Mouse (Mus musculus) intestine, embryonic 16.5 days (tissue): ENCODE data around the gene Negr1. TPM values are rescaled to one million over a fixed set of nuclear protein-coding genes. Genes with fewer than 3 reads are reported as not detected.

Experiments used
- ATAC-seq: fragments of 200-750 bp; cut with Nextera tagmentation; 2 replicates; pipeline ENCODE4 v1.8.0; 2017; ENCODE audit warnings: moderate TSS enrichment, moderate library complexity
- H3K27ac ChIP-seq: fragments of 300-500 bp; sonication (generic); 2 replicates; pipeline ENCODE4 v1.5.1; 2014; ENCODE audit warnings: mild to moderate bottlenecking, low read length
- H3K27me3 ChIP-seq: fragments of 300-500 bp; sonication (generic); replicated peaks from 2 replicates; pipeline ENCODE4 v1.6.1; 2014; ENCODE audit warnings: low read length, control low read depth, mixed read lengths; ENCODE audit not compliant: control insufficient read depth, insufficient read depth
- H3K36me3 ChIP-seq: fragments of 300-500 bp; sonication (generic); 2 replicates; pipeline ENCODE4 v1.6.1; 2014; ENCODE audit warnings: low read length, control low read depth; ENCODE audit not compliant: control insufficient read depth, insufficient read depth
- H3K4me1 ChIP-seq: fragments of 300-500 bp; sonication (generic); 2 replicates; pipeline ENCODE4 v1.6.1; 2014; ENCODE audit warnings: low read length, control low read depth, mixed read lengths; ENCODE audit not compliant: control insufficient read depth, insufficient read depth
- H3K4me2 ChIP-seq: fragments of 300-500 bp; sonication (generic); 2 replicates; pipeline ENCODE4 v1.6.1; 2014; ENCODE audit warnings: low read depth, low read length, control low read depth
- H3K4me3 ChIP-seq: fragments of 300-500 bp; sonication (generic); 2 replicates; pipeline ENCODE4 v1.5.1; 2014; ENCODE audit warnings: mild to moderate bottlenecking, low read length
- H3K9ac ChIP-seq: fragments of 300-500 bp; sonication (generic); 2 replicates; pipeline ENCODE4 v1.6.1; 2014; ENCODE audit warnings: low read depth, low read length
- H3K9me3 ChIP-seq: fragments of 300-500 bp; sonication (generic); 2 replicates; pipeline ENCODE4 v1.6.1; 2016; ENCODE audit warnings: low read length, control low read depth; ENCODE audit not compliant: control insufficient read depth
- WGBS: fragments of 180-500 bp; shearing (Covaris S2); extraction: QIAGEN DNeasy Blood & Tissue Kit; methylation state at CpG from one replicate; pipeline ENCODE4 v1.1.7; 2014; 5-methylcytosine and 5-hydroxymethylcytosine counted together
- polyA plus RNA-seq: library from polyadenylated mRNA; unstranded; fragments of >200 nt; fragmentation: Nextera tagmentation; extraction: Ambion mirVana; gene quantifications from 2 replicates; pipeline ENCODE4 v1.2.1, GENCODE M21; 2015

Negr1 gene
- polyA plus RNA-seq, 1 experiment from 2014 or later = 2.5 TPM

DNA sequence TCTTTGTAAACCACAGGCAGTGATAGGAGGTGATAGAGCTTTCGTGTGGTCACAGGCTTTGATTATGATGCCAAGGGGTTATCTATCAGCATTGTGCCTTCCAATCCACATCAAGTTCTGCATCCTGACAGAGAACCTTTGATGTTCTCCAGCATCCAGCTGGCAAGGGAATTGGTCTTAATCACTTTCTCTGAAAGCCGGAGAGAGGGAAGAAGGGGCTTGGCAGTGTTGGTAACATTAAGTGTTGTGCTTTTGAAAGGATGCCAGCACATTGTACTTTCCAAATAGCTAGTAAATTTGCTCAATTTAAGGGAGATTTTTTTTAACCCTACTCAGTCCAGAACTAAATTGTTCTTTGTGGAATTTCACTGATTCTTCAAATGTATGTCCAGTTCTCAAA, 11.9 kb downstream of the Negr1 start:
- ATAC-seq = no peak
- Histone ChIP-seq H3K27ac (no peak overlapping the region), H3K4me1 (no peaks in the 10 kb centered on the region), H3K9ac (no peak overlapping the region), H3K36me3 (no peaks in the 10 kb centered on the region), H3K4me3 (no peak overlapping the region), H3K9me3 (no peaks in the 10 kb centered on the region), H3K27me3 (no peaks in the 10 kb centered on the region), H3K4me2 (no peak overlapping the region)
- WGBS = 52% methylated on average over 2 of the region's 2 CpGs

DNA sequence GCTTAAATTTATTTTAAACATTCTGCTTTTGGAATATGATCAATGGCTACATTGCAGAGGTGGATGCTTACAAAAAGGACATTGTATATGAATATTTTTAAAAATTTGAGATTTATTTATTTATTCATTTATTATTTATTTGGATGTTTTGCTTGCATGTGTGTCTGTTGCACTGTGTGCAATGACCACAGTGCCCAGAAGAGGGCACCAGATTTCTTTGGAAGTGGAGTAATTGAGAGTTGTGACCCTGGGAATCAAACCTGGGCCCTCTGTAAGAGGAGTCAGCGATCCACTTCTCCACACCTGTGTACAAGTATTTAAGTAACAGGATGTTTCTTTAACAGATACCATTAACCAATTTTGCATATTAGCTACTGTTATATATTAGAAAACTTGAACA, 14.7 kb downstream of the Negr1 start:
- Histone ChIP-seq H3K9ac (no peak overlapping the region), H3K4me2 (no peak overlapping the region), H3K27ac (no peak overlapping the region), H3K4me1 (no peaks in the 10 kb centered on the region), H3K36me3 (no peaks in the 10 kb centered on the region), H3K9me3 (no peaks in the 10 kb centered on the region), H3K27me3 (no peaks in the 10 kb centered on the region), H3K4me3 (no peak overlapping the region)
- 89% methylated on average over 1 of the region's 1 CpGs for WGBS
- ATAC-seq = no peak

DNA sequence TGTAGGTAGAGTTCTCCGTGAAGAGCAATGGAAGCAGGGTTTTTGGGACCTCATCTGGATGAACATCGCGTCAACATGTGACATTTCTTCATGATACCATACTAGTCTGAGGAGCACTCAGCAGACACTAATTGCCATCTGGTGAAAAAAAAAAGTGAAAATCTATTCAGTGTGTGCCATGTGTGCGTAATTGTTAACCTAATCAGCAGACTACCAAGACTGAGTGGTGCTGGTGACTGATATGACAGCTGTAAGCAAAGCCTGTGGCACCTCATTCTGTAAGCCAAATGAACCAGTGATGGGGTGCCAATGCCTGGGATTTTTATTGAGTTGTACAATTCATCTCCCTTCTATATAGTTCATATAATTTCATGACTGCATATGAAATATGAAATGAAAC, 29.0 kb downstream of the Negr1 start:
- H3K9me3 ChIP-seq = no peaks in the 10 kb centered on the region
- H3K4me3 ChIP-seq = no peak overlapping the region
- no peak overlapping the region for H3K27ac ChIP-seq
- H3K4me2 ChIP-seq = no peak overlapping the region
- no peak overlapping the region for H3K9ac ChIP-seq
- WGBS = 93% methylated on average over 4 of the region's 4 CpGs
- H3K4me1 ChIP-seq = no peaks in the 10 kb centered on the region
- H3K27me3 ChIP-seq = no peaks in the 10 kb centered on the region
- no peaks in the 10 kb centered on the region for H3K36me3 ChIP-seq
- ATAC-seq = no peak

- WGBS = 79% methylated on average over 2 of the region's 2 CpGs
- Histone ChIP-seq H3K4me3 (no peak overlapping the region), H3K4me1 (no peaks in the 10 kb centered on the region), H3K9ac (no peak overlapping the region), H3K36me3 (no peaks in the 10 kb centered on the region), H3K4me2 (no peak overlapping the region), H3K9me3 (no peaks in the 10 kb centered on the region), H3K27me3 (no peaks in the 10 kb centered on the region), H3K27ac (no peak overlapping the region)
- no peak for ATAC-seq
Observed at GRCm38 (mm10) chr3:156591125-156591524, 29.5 kb downstream of the Negr1 start.

- no peaks in the 10 kb centered on the region for H3K36me3 ChIP-seq
- WGBS = 53% methylated on average over 3 of the region's 3 CpGs
- no peaks in the 10 kb centered on the region for H3K4me1 ChIP-seq
- no peak overlapping the region for H3K27ac ChIP-seq
- no peak overlapping the region for H3K9ac ChIP-seq
- no peak for ATAC-seq
- no peaks in the 10 kb centered on the region for H3K9me3 ChIP-seq
- no peaks in the 10 kb centered on the region for H3K27me3 ChIP-seq
- no peak overlapping the region for H3K4me3 ChIP-seq
- no peak overlapping the region for H3K4me2 ChIP-seq
Observed at GRCm38 (mm10) chr3:156606846-156607245, 45.3 kb downstream of the Negr1 start.

GRCm38 (mm10) chr3:156619921-156620320, 58.3 kb downstream of the Negr1 start:
- no peaks in the 10 kb centered on the region for H3K36me3 ChIP-seq
- H3K27me3 ChIP-seq = no peaks in the 10 kb centered on the region
- H3K4me1 ChIP-seq = no peaks in the 10 kb centered on the region
- no peak overlapping the region for H3K9ac ChIP-seq
- H3K9me3 ChIP-seq = no peaks in the 10 kb centered on the region
- no peak overlapping the region for H3K4me2 ChIP-seq
- H3K4me3 ChIP-seq = no peak overlapping the region
- ATAC-seq = no peak
- H3K27ac ChIP-seq = no peak overlapping the region
- WGBS = 98% methylated on average over 2 of the region's 2 CpGs

- no peak for ATAC-seq
- Histone ChIP-seq H3K27me3 (no peaks in the 10 kb centered on the region), H3K4me3 (no peak overlapping the region), H3K9ac (no peak overlapping the region), H3K4me2 (no peak overlapping the region), H3K27ac (no peak overlapping the region), H3K4me1 (no peaks in the 10 kb centered on the region), H3K36me3 (no peaks in the 10 kb centered on the region), H3K9me3 (no peaks in the 10 kb centered on the region)
- 61% methylated on average over 2 of the region's 2 CpGs for WGBS
Observed at GRCm38 (mm10) chr3:156628594-156628993, 67.0 kb downstream of the Negr1 start.

GRCm38 (mm10) chr3:156632942-156633341, 71.3 kb downstream of the Negr1 start:
- Histone ChIP-seq H3K4me2 (no peak overlapping the region), H3K36me3 (no peaks in the 10 kb centered on the region), H3K9ac (no peak overlapping the region), H3K9me3 (no peaks in the 10 kb centered on the region), H3K4me1 (no peaks in the 10 kb centered on the region), H3K27ac (no peak overlapping the region), H3K4me3 (no peak overlapping the region), H3K27me3 (no peaks in the 10 kb centered on the region)
- 57% methylated on average over 3 of the region's 3 CpGs for WGBS
- ATAC-seq = no peak

GRCm38 (mm10) chr3:156639382-156639781, 77.8 kb downstream of the Negr1 start:
- Histone ChIP-seq H3K36me3 (no peaks in the 10 kb centered on the region), H3K9me3 (no peaks in the 10 kb centered on the region), H3K27ac (no peak overlapping the region), H3K9ac (no peak overlapping the region), H3K27me3 (no peaks in the 10 kb centered on the region), H3K4me3 (no peak overlapping the region), H3K4me1 (no peaks in the 10 kb centered on the region), H3K4me2 (no peak overlapping the region)
- 55% methylated on average over 3 of the region's 3 CpGs for WGBS
- ATAC-seq = no peak

GRCm38 (mm10) chr3:156643710-156644363, 82.2 kb downstream of the Negr1 start:
- no peaks in the 10 kb centered on the region for H3K9me3 ChIP-seq
- no peak overlapping the region for H3K4me3 ChIP-seq
- no peak overlapping the region for H3K4me2 ChIP-seq
- H3K36me3 ChIP-seq = no peaks in the 10 kb centered on the region
- H3K27me3 ChIP-seq = no peaks in the 10 kb centered on the region
- 76% methylated on average over 3 of the region's 3 CpGs for WGBS
- no peak overlapping the region for H3K27ac ChIP-seq
- no peak for ATAC-seq
- no peak overlapping the region for H3K9ac ChIP-seq
- no peaks in the 10 kb centered on the region for H3K4me1 ChIP-seq
